Mouse (Mus musculus): ENCODE measurements around the gene Chit1. TPM values are rescaled to one million over a fixed set of nuclear protein-coding genes. Genes with fewer than 3 reads are reported as not detected.

Gene Chit1
- polyA plus RNA-seq, 1 experiment: not detected

DNA sequence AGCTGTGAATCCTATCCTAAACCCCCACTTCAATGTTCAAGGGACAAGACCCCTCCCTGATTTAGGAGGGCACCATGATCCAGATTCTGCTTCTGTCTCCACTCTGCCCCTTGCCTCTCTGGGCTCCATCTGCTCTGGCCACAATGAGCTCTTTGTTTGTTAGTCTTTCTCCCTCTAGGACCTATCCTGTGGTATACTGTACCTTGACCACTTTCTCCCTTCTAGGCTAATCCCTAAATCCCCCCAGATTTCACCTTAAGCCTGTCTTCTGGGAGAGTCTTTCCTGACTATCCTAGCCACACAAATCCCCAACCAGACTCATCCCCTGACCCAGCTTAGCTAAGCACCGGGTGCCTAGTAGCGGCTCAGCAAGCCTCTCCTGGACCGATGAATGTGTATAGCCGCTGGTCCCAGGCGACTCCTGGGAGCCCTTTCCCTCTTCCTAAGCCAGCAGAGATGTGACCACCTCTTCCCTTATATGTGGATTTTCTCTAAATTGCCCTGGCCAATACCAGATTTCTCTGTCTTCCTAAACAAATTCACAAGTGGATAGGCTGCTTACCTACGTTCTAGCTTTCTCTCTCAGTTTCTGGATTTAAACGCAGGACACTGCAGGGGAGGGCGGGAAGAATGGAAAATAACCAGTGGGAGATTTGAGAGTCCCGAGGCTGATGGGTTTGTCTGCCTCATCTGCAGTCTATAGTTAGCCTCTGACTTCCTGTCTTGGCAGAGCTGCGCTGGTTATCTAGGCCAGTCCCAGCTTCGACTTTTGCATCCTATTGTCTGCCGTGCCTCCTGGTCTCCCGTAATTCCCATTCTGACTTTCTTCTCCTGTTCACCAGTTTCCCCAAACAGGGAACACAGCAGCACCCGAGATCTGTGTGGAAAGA lies 56.6 kb downstream of the Chit1 start:
- Histone ChIP-seq H3K4me1 (ENCODE audit: control insufficient read depth, insufficient read depth, low read length) (no peaks in the 10 kb centered on the region), H3K27me3 (replicated peaks; ENCODE audit: control insufficient read depth, insufficient read depth, low read length) (no peaks in the 10 kb centered on the region), H3K4me3 (ENCODE audit: insufficient read depth, low read depth, low read length) (no peak overlapping the region), H3K27ac (ENCODE audit: insufficient read depth, low read depth, low read length) (no peak overlapping the region), H3K36me3 (ENCODE audit: control insufficient read depth, insufficient read depth, low read length) (no peaks in the 10 kb centered on the region)
- WGBS: 63% methylated on average over 14 of the region's 14 CpGs
- TF ChIP-seq CTCF (conservative IDR thresholded peaks at IDR 0.05; ENCODE audit: insufficient read depth, insufficient read length, low read depth, low read length): no peak
- peak; percentile 6 for DNase-seq

DNA sequence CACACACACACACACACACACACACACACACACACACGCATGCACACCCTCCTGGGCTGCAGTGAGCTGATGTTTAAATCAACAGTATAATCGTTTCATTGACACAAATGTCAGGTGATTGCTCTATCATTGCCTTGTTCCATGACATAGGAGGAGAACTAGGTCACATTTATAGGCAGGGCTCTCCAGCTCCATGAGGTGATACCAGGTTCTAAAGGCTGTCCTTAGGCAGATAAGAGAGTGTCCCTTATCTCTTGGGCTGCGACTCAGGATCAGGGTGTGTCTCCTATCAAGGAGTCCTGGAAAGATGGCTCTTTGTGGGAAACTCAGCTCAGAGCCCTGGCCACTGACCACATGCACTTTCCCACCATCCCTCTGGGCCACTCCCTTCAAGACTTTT lies 57.5 kb downstream of the Chit1 start:
- H3K36me3 ChIP-seq (ENCODE audit: control insufficient read depth, insufficient read depth, low read length): no peaks in the 10 kb centered on the region
- 91% methylated on average over 3 of the region's 3 CpGs for WGBS
- H3K4me3 ChIP-seq (ENCODE audit: insufficient read depth, low read depth, low read length): no peak overlapping the region
- TF ChIP-seq POLR2A (IDR thresholded peaks at IDR 0.05; ENCODE audit: low read depth, low read length) (no peak), CTCF (conservative IDR thresholded peaks at IDR 0.05; ENCODE audit: insufficient read depth, insufficient read length, low read depth, low read length) (no peak)
- H3K27me3 ChIP-seq (replicated peaks; ENCODE audit: control insufficient read depth, insufficient read depth, low read length): no peaks in the 10 kb centered on the region
- no peak for DNase-seq
- H3K4me1 ChIP-seq (ENCODE audit: control insufficient read depth, insufficient read depth, low read length): no peaks in the 10 kb centered on the region
- no peak overlapping the region for H3K27ac ChIP-seq (ENCODE audit: insufficient read depth, low read depth, low read length)

DNA sequence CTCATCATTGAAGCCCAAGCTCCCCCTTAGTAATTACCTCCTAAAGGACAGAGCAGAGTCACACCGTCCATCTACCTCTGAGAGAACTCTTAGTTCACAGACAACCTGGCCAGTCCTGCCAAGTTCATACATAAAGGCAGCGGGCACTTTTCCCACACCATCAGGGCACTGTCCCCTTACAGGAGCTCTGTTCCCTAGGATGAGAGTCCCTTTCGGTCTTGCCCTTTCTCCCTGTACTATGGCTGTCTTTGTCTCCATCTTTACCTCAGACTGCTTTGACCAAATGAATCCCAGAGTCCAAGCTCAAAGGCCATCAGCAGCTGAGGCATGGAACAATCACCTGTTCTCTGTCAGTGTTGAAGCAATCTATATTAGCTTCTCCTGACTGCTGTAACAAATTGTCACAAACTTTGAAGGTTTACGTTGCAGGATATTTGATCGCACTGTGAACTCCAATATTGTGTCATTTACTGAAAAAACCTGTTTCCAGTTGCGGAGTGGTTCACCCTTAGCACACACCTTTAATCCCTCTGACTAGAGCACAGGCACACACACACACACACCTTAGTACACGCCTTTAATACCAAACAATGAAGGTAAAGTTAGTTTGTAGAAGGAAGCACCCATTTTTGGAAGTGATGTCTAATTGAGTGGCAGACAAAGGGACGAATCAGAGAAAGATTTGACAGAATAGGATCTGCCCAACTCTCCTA lies 58.1 kb downstream of the Chit1 start:
- Histone ChIP-seq H3K4me3 (ENCODE audit: insufficient read depth, low read depth, low read length) (no peak overlapping the region), H3K4me1 (ENCODE audit: control insufficient read depth, insufficient read depth, low read length) (no peaks in the 10 kb centered on the region), H3K27ac (ENCODE audit: insufficient read depth, low read depth, low read length) (no peak overlapping the region), H3K36me3 (ENCODE audit: control insufficient read depth, insufficient read depth, low read length) (no peaks in the 10 kb centered on the region), H3K27me3 (replicated peaks; ENCODE audit: control insufficient read depth, insufficient read depth, low read length) (no peaks in the 10 kb centered on the region)
- WGBS: 96% methylated on average over 8 of the region's 8 CpGs
- TF ChIP-seq POLR2A (IDR thresholded peaks at IDR 0.05; ENCODE audit: low read depth, low read length): no peak
- TF ChIP-seq CTCF (conservative IDR thresholded peaks at IDR 0.05; ENCODE audit: insufficient read depth, insufficient read length, low read depth, low read length): no peak
- no peak for DNase-seq

DNA sequence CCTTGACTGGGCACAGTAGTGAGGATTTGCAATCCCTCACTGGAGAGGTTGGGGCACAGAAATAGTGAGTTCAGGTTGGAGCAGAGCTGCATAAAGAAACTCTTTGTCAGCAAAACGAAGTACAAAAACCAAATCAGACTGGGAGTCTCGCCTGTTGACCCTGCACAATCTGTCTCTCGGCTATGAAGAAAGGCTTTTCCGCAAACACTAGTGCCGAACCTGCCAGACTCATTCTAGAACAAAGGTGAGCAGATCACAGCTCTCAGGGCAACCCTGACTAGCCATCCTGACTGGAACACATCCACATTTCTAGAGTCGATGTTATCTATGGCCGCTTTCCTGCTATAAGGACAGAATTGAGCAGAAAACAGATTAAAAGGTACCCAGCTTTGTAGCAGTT lies 62.0 kb downstream of the Chit1 start:
- no peak overlapping the region for H3K27ac ChIP-seq (ENCODE audit: insufficient read depth, low read depth, low read length)
- H3K4me3 ChIP-seq (ENCODE audit: insufficient read depth, low read depth, low read length): no peak overlapping the region
- DNase-seq: no peak
- no peaks in the 10 kb centered on the region for H3K4me1 ChIP-seq (ENCODE audit: control insufficient read depth, insufficient read depth, low read length)
- no peaks in the 10 kb centered on the region for H3K27me3 ChIP-seq (replicated peaks; ENCODE audit: control insufficient read depth, insufficient read depth, low read length)
- 67% methylated on average over 7 of the region's 7 CpGs for WGBS
- TF ChIP-seq POLR2A (IDR thresholded peaks at IDR 0.05; ENCODE audit: low read depth, low read length) (no peak), CTCF (conservative IDR thresholded peaks at IDR 0.05; ENCODE audit: insufficient read depth, insufficient read length, low read depth, low read length) (no peak)
- H3K36me3 ChIP-seq (ENCODE audit: control insufficient read depth, insufficient read depth, low read length): no peaks in the 10 kb centered on the region

DNA sequence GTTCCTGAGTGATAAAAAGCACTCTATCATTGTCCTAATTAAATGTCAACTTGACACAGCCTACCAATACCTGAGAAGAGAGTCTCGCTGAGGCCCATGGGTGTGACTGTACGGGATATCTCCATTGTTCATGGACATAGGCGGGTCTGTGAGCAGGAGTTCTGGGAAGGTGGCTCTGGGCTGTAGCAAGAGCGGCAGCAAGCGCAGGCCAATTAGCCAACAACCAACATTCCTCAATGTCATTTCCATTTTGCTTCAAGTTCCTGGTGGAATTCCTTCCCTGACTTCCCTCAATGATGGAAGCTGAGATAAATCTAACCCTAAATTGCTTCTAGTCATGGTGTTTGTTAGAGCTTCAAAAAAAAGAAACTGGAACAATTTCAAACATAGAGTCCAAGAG lies 66.9 kb downstream of the Chit1 start:
- WGBS: 81% methylated on average over 5 of the region's 5 CpGs
- DNase-seq: no peak

DNA sequence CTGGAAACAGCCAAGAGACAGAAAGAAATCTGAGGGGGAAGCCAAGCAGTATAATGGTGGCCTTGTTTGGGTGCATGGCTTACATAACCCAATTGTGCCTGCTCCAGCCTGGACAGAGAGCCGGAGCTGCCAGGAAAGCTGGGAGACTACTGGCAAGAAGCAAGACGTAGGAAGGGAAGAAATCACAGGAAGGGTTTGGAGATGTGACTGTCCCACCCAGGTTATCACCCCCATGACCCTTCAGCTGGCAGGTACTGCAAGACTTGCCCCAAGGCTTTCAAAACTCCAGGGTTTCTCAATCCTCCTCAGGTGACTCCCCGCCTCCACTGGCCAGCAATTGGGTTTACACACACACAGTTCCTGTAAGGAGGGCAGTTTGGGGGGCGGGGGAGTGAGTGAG lies 71.0 kb downstream of the Chit1 start, which contains the start of gene Chil1:
Gene Chil1 (plus strand): TSS at position 152 of the 400 bp plus-strand sequence.
- no peak within 1 kb of the TSS for H3K4me3 ChIP-seq (ENCODE audit: insufficient read depth, low read depth, low read length)

More for the DNA sequence above, 66.9 kb downstream of the Chit1 start:
- no peaks in the 10 kb centered on the region for H3K27me3 ChIP-seq (replicated peaks; ENCODE audit: control insufficient read depth, insufficient read depth, low read length)
- no peak overlapping the region for H3K27ac ChIP-seq (ENCODE audit: insufficient read depth, low read depth, low read length)
- TF ChIP-seq POLR2A (IDR thresholded peaks at IDR 0.05; ENCODE audit: low read depth, low read length) (no peak), CTCF (conservative IDR thresholded peaks at IDR 0.05; ENCODE audit: insufficient read depth, insufficient read length, low read depth, low read length) (no peak)
- H3K4me3 ChIP-seq (ENCODE audit: insufficient read depth, low read depth, low read length): no peak overlapping the region
- H3K36me3 ChIP-seq (ENCODE audit: control insufficient read depth, insufficient read depth, low read length): no peaks in the 10 kb centered on the region
- H3K4me1 ChIP-seq (ENCODE audit: control insufficient read depth, insufficient read depth, low read length): no peaks in the 10 kb centered on the region

DNA sequence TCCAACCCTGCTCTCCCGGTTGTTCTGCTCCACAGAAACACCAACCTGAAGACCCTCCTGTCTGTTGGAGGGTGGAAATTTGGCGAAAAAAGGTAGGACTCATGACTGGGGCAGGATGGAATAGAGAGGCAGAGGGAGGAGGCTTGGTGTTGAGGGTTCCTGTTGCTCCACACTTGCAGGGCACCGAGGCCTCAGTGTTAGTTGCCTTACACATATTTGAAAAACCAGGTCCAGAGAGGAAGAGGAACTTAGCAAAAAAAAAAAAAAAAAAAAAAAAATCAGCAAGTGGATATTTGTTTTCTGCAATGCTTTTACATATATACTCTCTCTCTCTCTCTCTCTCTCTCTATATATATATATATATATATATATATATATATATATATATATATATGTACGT lies 73.0 kb downstream of the Chit1 start:
- no peak overlapping the region for H3K27ac ChIP-seq (ENCODE audit: insufficient read depth, low read depth, low read length)
- no peaks in the 10 kb centered on the region for H3K36me3 ChIP-seq (ENCODE audit: control insufficient read depth, insufficient read depth, low read length)
- TF ChIP-seq CTCF (conservative IDR thresholded peaks at IDR 0.05; ENCODE audit: insufficient read depth, insufficient read length, low read depth, low read length) (no peak), POLR2A (IDR thresholded peaks at IDR 0.05; ENCODE audit: low read depth, low read length) (no peak)
- H3K4me1 ChIP-seq (ENCODE audit: control insufficient read depth, insufficient read depth, low read length): no peaks in the 10 kb centered on the region
- DNase-seq: no peak
- H3K4me3 ChIP-seq (ENCODE audit: insufficient read depth, low read depth, low read length): no peak overlapping the region
- 91% methylated on average over 4 of the region's 4 CpGs for WGBS
- no peaks in the 10 kb centered on the region for H3K27me3 ChIP-seq (replicated peaks; ENCODE audit: control insufficient read depth, insufficient read depth, low read length)

More for the DNA sequence above, 71.0 kb downstream of the Chit1 start, which contains the start of gene Chil1:
- 83% methylated on average over 4 of the region's 4 CpGs for WGBS
- DNase-seq: no peak
- TF ChIP-seq CTCF (conservative IDR thresholded peaks at IDR 0.05; ENCODE audit: insufficient read depth, insufficient read length, low read depth, low read length) (no peak), POLR2A (IDR thresholded peaks at IDR 0.05; ENCODE audit: low read depth, low read length) (no peak)
- Histone ChIP-seq H3K36me3 (ENCODE audit: control insufficient read depth, insufficient read depth, low read length) (no peaks in the 10 kb centered on the region), H3K4me1 (ENCODE audit: control insufficient read depth, insufficient read depth, low read length) (no peaks in the 10 kb centered on the region), H3K27me3 (replicated peaks; ENCODE audit: control insufficient read depth, insufficient read depth, low read length) (no peaks in the 10 kb centered on the region), H3K27ac (ENCODE audit: insufficient read depth, low read depth, low read length) (no peak within 1 kb of the TSS)

Data from kidney, adult 2 months (tissue).